Mouse (Mus musculus) liver, adult 2 months (tissue): ENCODE measurements around the gene Gm20479. TPM values are rescaled to one million over a fixed set of nuclear protein-coding genes. Genes with fewer than 3 reads are reported as not detected.

Experiments
- DNase-seq: peaks from one replicate; pipeline ENCODE4 v3.0.0-alpha.2; 2011; ENCODE audit warnings: low read depth, low spot score; ENCODE audit errors: extremely low read depth
- H3K27ac ChIP-seq: fragments of 200-500 bp; replicated peaks from 2 replicates; pipeline ENCODE4 v1.5.1; 2012; ENCODE audit warnings: low read depth, mild to moderate bottlenecking, control low read depth, inconsistent platforms, low read length; ENCODE audit not compliant: insufficient read depth
- H3K27me3 ChIP-seq: fragments of 200-500 bp; 2 replicates; pipeline ENCODE4 v1.6.1; 2012; ENCODE audit warnings: mild to moderate bottlenecking, moderate library complexity, low read length, inconsistent platforms; ENCODE audit not compliant: control insufficient read depth, insufficient read depth
- H3K36me3 ChIP-seq: fragments of 200-500 bp; 2 replicates; pipeline ENCODE4 v1.6.1; 2012; ENCODE audit warnings: low read length, inconsistent platforms; ENCODE audit not compliant: control insufficient read depth, insufficient read depth
- H3K4me1 ChIP-seq: fragments of 200-500 bp; 2 replicates; pipeline ENCODE4 v1.6.1; 2011; ENCODE audit warnings: low read length; ENCODE audit not compliant: control insufficient read depth, insufficient read depth
- H3K4me3 ChIP-seq: fragments of 200-500 bp; 2 replicates; pipeline ENCODE4 v1.5.1; 2011; ENCODE audit warnings: low read depth, mild to moderate bottlenecking, control low read depth, low read length, moderate library complexity; ENCODE audit not compliant: insufficient read depth
- H3K79me2 ChIP-seq: fragments of 200-500 bp; 2 replicates; pipeline ENCODE4 v1.6.1; 2012; ENCODE audit warnings: inconsistent platforms, mild to moderate bottlenecking, low read length, moderate library complexity; ENCODE audit not compliant: control insufficient read depth, insufficient read depth
- H3K9ac ChIP-seq: fragments of 200-500 bp; 2 replicates; pipeline ENCODE4 v1.6.1; 2012; ENCODE audit warnings: low read depth, mild to moderate bottlenecking, control low read depth, inconsistent platforms, low read length
- CTCF ChIP-seq: fragments of 200-500 bp; IDR thresholded peaks from 2 replicates; pipeline ENCODE4 v1.5.1; 2011; ENCODE audit warnings: low read depth, low read length, control low read depth
- POLR2A ChIP-seq: fragments of 200-500 bp; IDR thresholded peaks from 2 replicates; pipeline ENCODE4 v1.6.1; 2011; ENCODE audit warnings: low read length, control low read depth; ENCODE audit not compliant: insufficient read depth; ENCODE audit errors: extremely low read depth
- WGBS: fragments of 180-500 bp; shearing (Covaris S2); methylation state at CpG from one replicate; pipeline ENCODE4 v1.1.7; 2018; 5-methylcytosine and 5-hydroxymethylcytosine counted together
- polyA plus RNA-seq: library from polyadenylated mRNA; depleted of rRNA; stranded (reverse); fragments of >200 nt; gene quantifications from 2 replicates; pipeline ENCODE4 v1.2.3, GENCODE M21; 2012
- total RNA-seq: library from RNA; depleted of rRNA; stranded (reverse); fragments of >200 nt; gene quantifications from 2 replicates; pipeline ENCODE4 v1.2.3, GENCODE M21; 2014

Gm20479 gene
- total and polyA plus RNA-seq, 2 experiments: not detected

GRCm38 (mm10) chr7:27359162-27359561 is 1.9 kb upstream of the Gm20479 start:
- no peaks in the 10 kb centered on the region for H3K79me2 ChIP-seq
- peaks cover 5% of the 10 kb centered on the region; the same call in 1 of the 2 replicates for H3K27me3 ChIP-seq
- H3K9ac ChIP-seq: no peak overlapping the region
- no peak overlapping the region for H3K27ac ChIP-seq
- no peaks in the 10 kb centered on the region for H3K36me3 ChIP-seq
- TF ChIP-seq CTCF: no peak
- no peak for TF ChIP-seq POLR2A
- no peak overlapping the region for H3K4me3 ChIP-seq
- H3K4me1 ChIP-seq: 0 out of 2 replicates have a peak, but pooled peaks cover 4% of the 10 kb centered on the region
- no peak for DNase-seq
- 74% methylated on average over 2 of the region's 2 CpGs for WGBS

- DNase-seq: peak; percentile 30
- Histone ChIP-seq H3K36me3 (no peaks in the 10 kb centered on the region), H3K9ac (no peak overlapping the region), H3K4me1 (0 out of 2 replicates have a peak, but pooled peaks cover 4% of the 10 kb centered on the region), H3K4me3 (no peak overlapping the region), H3K79me2 (no peaks in the 10 kb centered on the region), H3K27ac (peak overlapping the region; percentile 62), H3K27me3 (no peaks in the 10 kb centered on the region)
- TF ChIP-seq POLR2A: no peak
- TF ChIP-seq CTCF: no peak
- WGBS: 22% methylated on average over 3 of the region's 3 CpGs
Measured at GRCm38 (mm10) chr7:27357595-27357978, 368 bp upstream of the Gm20479 start.

DNA sequence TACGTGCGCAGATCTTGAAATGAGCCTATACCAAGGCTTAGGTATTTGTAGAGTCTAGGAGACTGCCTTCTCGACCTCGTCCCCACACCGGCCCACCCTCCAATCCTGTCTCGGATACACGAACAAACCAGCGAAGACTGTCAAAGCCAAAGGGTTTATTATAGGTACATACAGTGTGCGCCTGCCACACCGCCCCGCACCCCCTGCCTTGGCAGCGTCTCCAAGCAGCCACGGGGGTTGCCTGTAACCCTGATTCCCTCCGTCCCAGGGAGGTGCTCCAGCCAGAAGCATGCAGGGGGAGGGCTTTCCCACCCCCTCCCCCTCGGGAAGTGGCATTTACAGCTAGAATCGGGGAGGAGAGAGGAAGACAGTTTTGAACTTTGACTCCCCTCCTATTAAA is 971 bp downstream of the Gm20479 start:
- no peaks in the 10 kb centered on the region for H3K36me3 ChIP-seq
- H3K79me2 ChIP-seq: no peaks in the 10 kb centered on the region
- peak overlapping the region; percentile 42 for H3K9ac ChIP-seq
- H3K4me1 ChIP-seq: 0 out of 2 replicates have a peak, but pooled peaks cover 4% of the 10 kb centered on the region
- no peaks in the 10 kb centered on the region for H3K27me3 ChIP-seq
- TF ChIP-seq POLR2A (no peak), CTCF (no peak)
- H3K27ac ChIP-seq: peak overlapping the region; percentile 62
- DNase-seq: no peak
- H3K4me3 ChIP-seq: peak overlapping the region; percentile 55
- 3% methylated on average over 16 of the region's 16 CpGs for WGBS

DNA sequence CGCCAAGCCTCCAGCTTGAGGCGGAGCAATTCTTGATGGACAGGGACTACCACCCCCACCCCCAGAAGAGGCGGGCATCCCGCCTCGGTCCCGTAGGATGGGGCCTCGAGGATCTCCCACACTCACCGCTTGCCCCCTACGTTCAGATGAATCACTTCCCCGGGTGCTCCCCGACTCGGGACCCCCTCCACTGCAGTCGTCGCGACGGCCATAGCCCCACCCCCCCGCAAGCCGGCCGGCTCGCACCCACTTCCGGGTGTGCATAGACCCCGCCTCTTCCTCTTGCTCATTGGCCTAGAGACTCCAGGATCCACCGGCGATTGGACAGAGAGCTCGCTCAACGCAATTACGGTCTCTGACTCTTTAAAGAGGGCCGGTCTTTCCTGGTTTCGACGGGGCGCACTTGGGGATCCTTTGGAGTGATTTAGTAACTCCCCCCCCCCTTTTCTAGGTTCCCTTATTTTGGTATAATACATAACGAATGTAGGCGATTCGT is 1.4 kb downstream of the Gm20479 start, which contains the start of gene Shkbp1:
Gene Shkbp1, minus strand, starts transcription at position 275 of the 496 bp plus-strand sequence.
- Histone ChIP-seq H3K4me3 (peak within 1 kb of the TSS; percentile 86), H3K4me1 (0 out of 2 replicates have a peak, but pooled peaks cover 4% of the 10 kb centered on the region), H3K79me2 (no peaks in the 10 kb centered on the region), H3K27me3 (no peaks in the 10 kb centered on the region), H3K36me3 (no peaks in the 10 kb centered on the region), H3K9ac (peak within 1 kb of the TSS; percentile 66), H3K27ac (peak within 1 kb of the TSS; percentile 62)
- no peak for TF ChIP-seq POLR2A
- peak; percentile 76 for DNase-seq
- WGBS: under 1% methylated on average over 34 of the region's 34 CpGs

DNA sequence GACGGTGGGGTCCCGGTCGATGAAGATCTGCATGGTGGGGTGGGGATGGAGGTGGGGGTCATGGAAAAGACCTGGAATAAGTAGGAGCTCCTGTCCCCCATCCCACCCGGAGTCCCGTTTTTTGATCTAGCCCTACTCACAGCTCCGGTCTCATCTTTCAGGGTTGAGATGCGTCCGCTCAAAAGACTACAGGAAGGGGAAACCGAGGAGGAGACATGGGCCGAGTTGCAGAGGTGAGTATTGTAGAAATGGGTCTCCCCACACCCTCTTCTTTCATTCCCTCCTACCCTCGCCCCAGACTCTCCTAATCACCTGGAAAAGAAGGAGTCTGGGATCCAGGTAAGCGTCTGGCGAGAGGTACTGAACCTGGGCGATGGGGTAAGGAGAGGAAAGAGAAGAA is 2.0 kb downstream of the Gm20479 start:
- Histone ChIP-seq H3K36me3 (no peaks in the 10 kb centered on the region), H3K4me1 (0 out of 2 replicates have a peak, but pooled peaks cover 4% of the 10 kb centered on the region), H3K27me3 (no peaks in the 10 kb centered on the region), H3K4me3 (peak overlapping the region; percentile 86), H3K27ac (no peak overlapping the region), H3K9ac (peak overlapping the region; percentile 66), H3K79me2 (no peaks in the 10 kb centered on the region)
- 19% methylated on average over 14 of the region's 14 CpGs for WGBS
- no peak for DNase-seq
- no peak for TF ChIP-seq POLR2A
- no peak for TF ChIP-seq CTCF

DNA sequence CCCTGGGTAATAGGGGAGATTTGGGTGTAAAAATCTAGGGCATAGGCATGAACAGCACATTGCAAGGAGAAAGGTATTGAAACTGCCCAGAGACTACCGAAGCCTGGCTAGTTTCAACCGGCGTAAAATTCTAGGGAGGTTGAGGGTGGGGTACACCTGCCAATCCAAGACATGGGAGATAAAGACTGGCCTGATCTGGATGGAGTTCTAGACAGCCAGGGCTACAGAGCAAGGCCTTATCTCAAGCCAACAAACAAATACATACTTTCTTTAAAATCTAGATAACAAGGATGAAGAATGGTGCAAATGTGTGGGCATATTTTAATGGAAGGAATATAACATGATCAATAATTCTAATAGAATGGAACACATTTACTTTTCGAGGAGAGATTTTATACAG is 2.4 kb downstream of the Gm20479 start:
- Histone ChIP-seq H3K79me2 (no peaks in the 10 kb centered on the region), H3K4me3 (no peak overlapping the region), H3K4me1 (0 out of 2 replicates have a peak, but pooled peaks cover 4% of the 10 kb centered on the region), H3K36me3 (no peaks in the 10 kb centered on the region), H3K27me3 (no peaks in the 10 kb centered on the region), H3K9ac (no peak overlapping the region), H3K27ac (no peak overlapping the region)
- no peak for TF ChIP-seq POLR2A
- no peak for TF ChIP-seq CTCF
- DNase-seq: no peak
- WGBS: 68% methylated on average over 4 of the region's 4 CpGs
